Mouse (Mus musculus) neural tube, embryonic 11.5 days (tissue): ENCODE data around the gene Rhob. TPM values are rescaled to one million over a fixed set of nuclear protein-coding genes. Genes with fewer than 3 reads are reported as not detected.

Experiments
- ATAC-seq: fragments of 200-750 bp; cut with Nextera tagmentation; 2 replicates; pipeline ENCODE4 v1.8.0; 2017; ENCODE audit warnings: moderate number of reproducible peaks, mild to moderate bottlenecking, moderate TSS enrichment, moderate library complexity; ENCODE audit not compliant: insufficient read depth, low FRiP score, low TSS enrichment
- DNase-seq: peaks from one replicate; pipeline ENCODE4 v3.0.0-alpha.2; 2015; ENCODE audit warnings: low spot score
- H3K27ac ChIP-seq: fragments of 300-500 bp; sonication (generic); 2 replicates; pipeline ENCODE4 v1.5.1; 2014; ENCODE audit warnings: low read depth, mild to moderate bottlenecking, low read length
- H3K27me3 ChIP-seq: fragments of 300-500 bp; sonication (generic); 2 replicates; pipeline ENCODE4 v1.6.1; 2014; ENCODE audit warnings: mild to moderate bottlenecking, low read length, mixed read lengths; ENCODE audit not compliant: control insufficient read depth, insufficient read depth
- H3K36me3 ChIP-seq: fragments of 300-500 bp; sonication (generic); 2 replicates; pipeline ENCODE4 v1.6.1; 2014; ENCODE audit warnings: mild to moderate bottlenecking, low read length, moderate library complexity, mixed read lengths; ENCODE audit not compliant: control insufficient read depth, insufficient read depth
- H3K4me1 ChIP-seq: fragments of 300-500 bp; sonication (generic); 2 replicates; pipeline ENCODE4 v1.6.1; 2014; ENCODE audit warnings: low read length, mixed read lengths; ENCODE audit not compliant: control insufficient read depth, insufficient read depth
- H3K4me2 ChIP-seq: fragments of 300-500 bp; sonication (generic); 2 replicates; pipeline ENCODE4 v1.6.1; 2014; ENCODE audit warnings: low read depth, mild to moderate bottlenecking, moderate library complexity
- H3K4me3 ChIP-seq: fragments of 300-500 bp; sonication (generic); 2 replicates; pipeline ENCODE4 v1.5.1; 2014; ENCODE audit warnings: low read depth, low read length
- H3K9ac ChIP-seq: fragments of 300-500 bp; sonication (generic); 2 replicates; pipeline ENCODE4 v1.6.1; 2014; ENCODE audit warnings: mild to moderate bottlenecking, low read length
- H3K9me3 ChIP-seq: fragments of 300-500 bp; sonication (generic); 2 replicates; pipeline ENCODE4 v1.6.1; 2016; ENCODE audit warnings: low read length; ENCODE audit not compliant: control insufficient read depth
- WGBS: fragments of 180-500 bp; shearing (Covaris S2); extraction: QIAGEN DNeasy Blood & Tissue Kit; methylation state at CpG from one replicate; pipeline ENCODE4 v1.1.7; 2014; 5-methylcytosine and 5-hydroxymethylcytosine counted together
- polyA plus RNA-seq: library from polyadenylated mRNA; unstranded; fragments of >200 nt; fragmentation: Nextera tagmentation; extraction: Ambion mirVana; gene quantifications from 2 replicates; pipeline ENCODE4 v1.2.1, GENCODE M21; 2014

The Rhob gene
- polyA plus RNA-seq, 1 experiment from 2014 or later = 93.1 TPM

- Histone ChIP-seq H3K4me3 (no peak overlapping the region), H3K4me2 (no peak overlapping the region), H3K4me1 (no peaks in the 10 kb centered on the region), H3K9me3 (no peaks in the 10 kb centered on the region), H3K9ac (no peak overlapping the region), H3K27ac (no peak overlapping the region), H3K27me3 (no peaks in the 10 kb centered on the region), H3K36me3 (no peaks in the 10 kb centered on the region)
- no peak for ATAC-seq
- no peak for DNase-seq
- 79% methylated on average over 7 of the region's 7 CpGs for WGBS
Observed at GRCm38 (mm10) chr12:8472591-8473358, 27.0 kb downstream of the Rhob start.

- Histone ChIP-seq H3K36me3 (no peaks in the 10 kb centered on the region), H3K4me3 (no peak overlapping the region), H3K27me3 (no peaks in the 10 kb centered on the region), H3K4me2 (no peak overlapping the region), H3K9ac (no peak overlapping the region), H3K27ac (no peak overlapping the region), H3K9me3 (no peaks in the 10 kb centered on the region), H3K4me1 (no peaks in the 10 kb centered on the region)
- DNase-seq = no peak
- WGBS = 77% methylated on average over 4 of the region's 4 CpGs
- ATAC-seq = no peak
Observed at GRCm38 (mm10) chr12:8472051-8472450, 27.8 kb downstream of the Rhob start.

- no peak overlapping the region for H3K4me3 ChIP-seq
- no peak overlapping the region for H3K9ac ChIP-seq
- H3K4me2 ChIP-seq = no peak overlapping the region
- no peaks in the 10 kb centered on the region for H3K9me3 ChIP-seq
- no peaks in the 10 kb centered on the region for H3K27me3 ChIP-seq
- DNase-seq = no peak
- 87% methylated on average over 2 of the region's 2 CpGs for WGBS
- H3K36me3 ChIP-seq = no peaks in the 10 kb centered on the region
- ATAC-seq = no peak
- no peaks in the 10 kb centered on the region for H3K4me1 ChIP-seq
- H3K27ac ChIP-seq = no peak overlapping the region
Observed at GRCm38 (mm10) chr12:8470962-8471361, 28.8 kb downstream of the Rhob start.

GRCm38 (mm10) chr12:8469742-8470494 is 29.9 kb downstream of the Rhob start:
- DNase-seq (no peak), ATAC-seq (no peak)
- Histone ChIP-seq H3K9me3 (no peaks in the 10 kb centered on the region), H3K36me3 (no peaks in the 10 kb centered on the region), H3K4me1 (no peaks in the 10 kb centered on the region), H3K27ac (no peak overlapping the region), H3K4me3 (no peak overlapping the region), H3K27me3 (no peaks in the 10 kb centered on the region), H3K9ac (no peak overlapping the region), H3K4me2 (no peak overlapping the region)
- WGBS = 88% methylated on average over 24 of the region's 25 CpGs

GRCm38 (mm10) chr12:8468221-8468865 is 31.5 kb downstream of the Rhob start:
- no peak for DNase-seq
- Histone ChIP-seq H3K9ac (no peak overlapping the region), H3K27me3 (no peaks in the 10 kb centered on the region), H3K4me1 (no peaks in the 10 kb centered on the region), H3K27ac (no peak overlapping the region), H3K9me3 (no peaks in the 10 kb centered on the region), H3K4me3 (no peak overlapping the region), H3K4me2 (no peak overlapping the region), H3K36me3 (no peaks in the 10 kb centered on the region)
- no peak for ATAC-seq

- H3K9ac ChIP-seq = no peak overlapping the region
- H3K4me3 ChIP-seq = no peak overlapping the region
- H3K4me1 ChIP-seq = no peaks in the 10 kb centered on the region
- ATAC-seq (no peak), DNase-seq (no peak)
- no peaks in the 10 kb centered on the region for H3K27me3 ChIP-seq
- no peaks in the 10 kb centered on the region for H3K9me3 ChIP-seq
- no peak overlapping the region for H3K27ac ChIP-seq
- 68% methylated on average over 12 of the region's 12 CpGs for WGBS
- H3K4me2 ChIP-seq = no peak overlapping the region
- no peaks in the 10 kb centered on the region for H3K36me3 ChIP-seq
Observed at GRCm38 (mm10) chr12:8467029-8467924, 32.5 kb downstream of the Rhob start.

- Histone ChIP-seq H3K4me2 (no peak overlapping the region), H3K9ac (no peak overlapping the region), H3K27me3 (no peaks in the 10 kb centered on the region), H3K4me3 (no peak overlapping the region), H3K9me3 (no peaks in the 10 kb centered on the region), H3K36me3 (no peaks in the 10 kb centered on the region), H3K27ac (no peak overlapping the region), H3K4me1 (no peaks in the 10 kb centered on the region)
- ATAC-seq (no peak), DNase-seq (no peak)
- WGBS = 88% methylated on average over 3 of the region's 3 CpGs
Observed at GRCm38 (mm10) chr12:8465680-8466079, 34.1 kb downstream of the Rhob start.

- 87% methylated on average over 5 of the region's 5 CpGs for WGBS
- no peak for ATAC-seq
- H3K27me3 ChIP-seq = no peaks in the 10 kb centered on the region
- H3K27ac ChIP-seq = no peak overlapping the region
- H3K4me3 ChIP-seq = no peak overlapping the region
- no peak overlapping the region for H3K4me2 ChIP-seq
- DNase-seq = no peak
- H3K9me3 ChIP-seq = no peaks in the 10 kb centered on the region
- no peaks in the 10 kb centered on the region for H3K36me3 ChIP-seq
- no peaks in the 10 kb centered on the region for H3K4me1 ChIP-seq
- H3K9ac ChIP-seq = no peak overlapping the region
Observed at GRCm38 (mm10) chr12:8464961-8465360, 34.8 kb downstream of the Rhob start.
